Mouse (Mus musculus) CH12.LX (cell line): ENCODE results near the gene Hist1h4f. TPM values are rescaled to one million over a fixed set of nuclear protein-coding genes. Genes with fewer than 3 reads are reported as not detected.
A peak's percentile ranks its signal among the peaks of the same experiment; 100 is the strongest.

Experiments used
- DNase-seq: peaks from one replicate; pipeline ENCODE4 v3.0.0-alpha.2; 2013; ENCODE audit errors: extremely low read depth
- H3K27ac ChIP-seq: 2 replicates; pipeline ENCODE4 v1.5.1; 2012; ENCODE audit warnings: low read depth, mild to moderate bottlenecking, control low read depth, moderate library complexity; ENCODE audit not compliant: insufficient read depth
- H3K27me3 ChIP-seq: replicated peaks from 2 replicates; pipeline ENCODE3; 2012; ENCODE audit warnings: inconsistent platforms
- H3K36me3 ChIP-seq, 2 experiments: replicated peaks in 1 of 2; 2 replicates each; pipeline versions ENCODE3 to v1.6.1; 2012; ENCODE audit warnings: inconsistent platforms in 1 of 2, low read length in 1 of 2, mild to moderate bottlenecking in 1 of 2, mixed read lengths in 1 of 2, moderate library complexity in 1 of 2; ENCODE audit not compliant: control insufficient read depth in 1 of 2, insufficient read depth in 1 of 2
- H3K4me1 ChIP-seq, 2 experiments: 2 replicates each; pipeline ENCODE4 v1.6.1; 2012; ENCODE audit warnings: inconsistent platforms in 1 of 2, moderate library complexity in 1 of 2; ENCODE audit not compliant: insufficient read depth in 2 of 2, control insufficient read depth in 1 of 2
- H3K4me2 ChIP-seq: 2 replicates; pipeline ENCODE4 v1.6.1; 2012; ENCODE audit warnings: low read depth, mild to moderate bottlenecking, control low read depth; ENCODE audit not compliant: poor library complexity, insufficient read depth, severe bottlenecking
- H3K4me3 ChIP-seq, 3 experiments: fragments of 150-350 bp in 1 of 3; sonication (generic) in 1 of 3; replicated peaks in 1 of 3; 2 replicates each; pipeline versions ENCODE3 to v1.5.1; 2011 to 2012; ENCODE audit warnings: low read depth in 2 of 3, low read length in 2 of 3, mild to moderate bottlenecking in 2 of 3, moderate library complexity in 2 of 3, control low read depth in 1 of 3, improper control_type of control experiment in 1 of 3, inconsistent platforms in 1 of 3, mixed read lengths in 1 of 3; ENCODE audit not compliant: poor library complexity in 1 of 3
- H3K79me2 ChIP-seq: replicated peaks from 2 replicates; pipeline ENCODE4 v1.6.1; 2012; ENCODE audit warnings: mild to moderate bottlenecking, moderate library complexity; ENCODE audit not compliant: control insufficient read depth, poor library complexity, insufficient read depth, severe bottlenecking; ENCODE audit errors: extremely low read depth
- H3K9ac ChIP-seq: 2 replicates; pipeline ENCODE4 v1.6.1; 2012; ENCODE audit warnings: low read depth, mild to moderate bottlenecking, control low read depth, moderate library complexity; ENCODE audit not compliant: insufficient read depth
- H3K9me3 ChIP-seq: replicated peaks from 2 replicates; pipeline ENCODE3; 2012; ENCODE audit warnings: low read length, inconsistent platforms, mixed read lengths
- BHLHE40 ChIP-seq: IDR thresholded peaks from 2 replicates; pipeline ENCODE4 v1.6.1; 2011; ENCODE audit warnings: mild to moderate bottlenecking, low read depth, low read length, improper control_type of control experiment
- CHD1 ChIP-seq: IDR thresholded peaks from 2 replicates; pipeline ENCODE4 v1.6.1; 2012; ENCODE audit warnings: low read depth, low read length, improper control_type of control experiment, inconsistent platforms
- CHD2 ChIP-seq: IDR thresholded peaks from 2 replicates; pipeline ENCODE4 v1.6.1; 2011; ENCODE audit warnings: low read length, improper control_type of control experiment
- CTCF ChIP-seq, 2 experiments: IDR thresholded peaks in 1 of 2; conservative IDR thresholded peaks in 1 of 2; 2 replicates each; pipeline ENCODE4 v1.5.1; 2011 to 2012; ENCODE audit warnings: low read depth in 2 of 2, low read length in 2 of 2, improper control_type of control experiment in 1 of 2, inconsistent platforms in 1 of 2, mild to moderate bottlenecking in 1 of 2, moderate library complexity in 1 of 2
- E2F4 ChIP-seq: IDR thresholded peaks from 2 replicates; pipeline ENCODE4 v1.6.1; 2011; ENCODE audit warnings: low read depth, low read length, improper control_type of control experiment; ENCODE audit not compliant: insufficient replicate concordance
- ELF1 ChIP-seq: IDR thresholded peaks from 2 replicates; pipeline ENCODE4 v1.6.1; 2014; ENCODE audit warnings: low read depth, mild to moderate bottlenecking, inconsistent platforms, low read length, improper control_type of control experiment
- EP300 ChIP-seq: IDR thresholded peaks from 2 replicates; pipeline ENCODE4 v1.6.1; 2011; ENCODE audit warnings: low read length, improper control_type of control experiment
- ETS1 ChIP-seq: conservative IDR thresholded peaks from 2 replicates; pipeline ENCODE4 v1.6.1; 2012; ENCODE audit warnings: low read depth, mild to moderate bottlenecking, inconsistent platforms, low read length, improper control_type of control experiment, moderate library complexity
- GABPA ChIP-seq: IDR thresholded peaks from 2 replicates; pipeline ENCODE4 v1.6.1; 2012; ENCODE audit warnings: low read depth, low read length, improper control_type of control experiment, inconsistent platforms; ENCODE audit not compliant: insufficient replicate concordance
- IRF4 ChIP-seq: IDR thresholded peaks from 2 replicates; pipeline ENCODE4 v1.6.1; 2014; ENCODE audit warnings: low read depth, mild to moderate bottlenecking, inconsistent platforms, low read length, improper control_type of control experiment
- JUN ChIP-seq: IDR thresholded peaks from 2 replicates; pipeline ENCODE4 v1.6.1; 2011; ENCODE audit warnings: low read depth, mild to moderate bottlenecking, low read length, improper control_type of control experiment, moderate library complexity; ENCODE audit not compliant: insufficient read depth
- JUND ChIP-seq: conservative IDR thresholded peaks from 2 replicates; pipeline ENCODE4 v1.6.1; 2011; ENCODE audit warnings: low read depth, low read length, improper control_type of control experiment
- KAT2A ChIP-seq: IDR thresholded peaks from 2 replicates; pipeline ENCODE4 v1.6.1; 2012; ENCODE audit warnings: low read length, improper control_type of control experiment, inconsistent platforms; ENCODE audit not compliant: insufficient replicate concordance
- MAFK ChIP-seq: IDR thresholded peaks from 2 replicates; pipeline ENCODE4 v1.6.1; 2011; ENCODE audit warnings: low read length, improper control_type of control experiment; ENCODE audit not compliant: insufficient replicate concordance
- MAX ChIP-seq: IDR thresholded peaks from 2 replicates; pipeline ENCODE4 v1.6.1; 2011; ENCODE audit warnings: low read length, improper control_type of control experiment
- MAZ ChIP-seq: IDR thresholded peaks from 2 replicates; pipeline ENCODE4 v1.6.1; 2012; ENCODE audit warnings: low read depth, mild to moderate bottlenecking, inconsistent platforms, low read length, improper control_type of control experiment, moderate library complexity
- MEF2A ChIP-seq: IDR thresholded peaks from 2 replicates; pipeline ENCODE4 v1.6.1; 2014; ENCODE audit warnings: low read depth, mild to moderate bottlenecking, inconsistent platforms, low read length, improper control_type of control experiment, borderline replicate concordance
- MXI1 ChIP-seq: IDR thresholded peaks from 2 replicates; pipeline ENCODE4 v1.6.1; 2011; ENCODE audit warnings: mild to moderate bottlenecking, low read depth, low read length, improper control_type of control experiment
- MYC ChIP-seq: IDR thresholded peaks from 2 replicates; pipeline ENCODE4 v1.6.1; 2011; ENCODE audit warnings: low read depth, mild to moderate bottlenecking, improper control_type of control experiment, low read length
- NELFE ChIP-seq: IDR thresholded peaks from 2 replicates; pipeline ENCODE4 v1.6.1; 2011; ENCODE audit warnings: low read depth, low read length, improper control_type of control experiment
- NRF1 ChIP-seq: IDR thresholded peaks from 2 replicates; pipeline ENCODE4 v1.6.1; 2014; ENCODE audit warnings: low read depth, mild to moderate bottlenecking, inconsistent platforms, low read length, improper control_type of control experiment, moderate library complexity
- POLR2A ChIP-seq: IDR thresholded peaks from 2 replicates; pipeline ENCODE4 v1.6.1; 2011; ENCODE audit warnings: low read depth, mild to moderate bottlenecking, improper control_type of control experiment, low read length
- POLR2AphosphoS2 ChIP-seq: IDR thresholded peaks from 2 replicates; pipeline ENCODE4 v1.6.1; 2011; ENCODE audit warnings: low read depth, low read length, improper control_type of control experiment
- RAD21 ChIP-seq: IDR thresholded peaks from 2 replicates; pipeline ENCODE4 v1.6.1; 2011; ENCODE audit warnings: low read depth, mild to moderate bottlenecking, low read length, improper control_type of control experiment, moderate library complexity
- SIN3A ChIP-seq: IDR thresholded peaks from 2 replicates; pipeline ENCODE4 v1.6.1; 2012; ENCODE audit warnings: low read length, improper control_type of control experiment, inconsistent platforms
- SMC3 ChIP-seq: IDR thresholded peaks from 2 replicates; pipeline ENCODE4 v1.6.1; 2011; ENCODE audit warnings: low read depth, low read length, improper control_type of control experiment
- TBP ChIP-seq: conservative IDR thresholded peaks from 2 replicates; pipeline ENCODE4 v1.6.1; 2011; ENCODE audit warnings: low read depth, low read length, improper control_type of control experiment
- UBTF ChIP-seq: IDR thresholded peaks from 2 replicates; pipeline ENCODE4 v1.6.1; 2012; ENCODE audit warnings: low read depth, mild to moderate bottlenecking, inconsistent platforms, low read length, improper control_type of control experiment, moderate library complexity
- USF1 ChIP-seq: IDR thresholded peaks from 2 replicates; pipeline ENCODE4 v1.6.1; 2014; ENCODE audit warnings: low read depth, mild to moderate bottlenecking, inconsistent platforms, low read length, improper control_type of control experiment
- USF2 ChIP-seq: conservative IDR thresholded peaks from 2 replicates; pipeline ENCODE4 v1.6.1; 2011; ENCODE audit warnings: low read depth, low read length, improper control_type of control experiment
- ZC3H11A ChIP-seq: IDR thresholded peaks from 2 replicates; pipeline ENCODE4 v1.6.1; 2012; ENCODE audit warnings: low read depth, mild to moderate bottlenecking, inconsistent platforms, low read length, improper control_type of control experiment
- ZKSCAN1 ChIP-seq: IDR thresholded peaks from 2 replicates; pipeline ENCODE4 v1.6.1; 2012; ENCODE audit warnings: low read depth, inconsistent platforms, low read length, improper control_type of control experiment, borderline replicate concordance
- ZNF384 ChIP-seq: IDR thresholded peaks from 2 replicates; pipeline ENCODE4 v1.6.1; 2012; ENCODE audit warnings: low read depth, low read length, improper control_type of control experiment, inconsistent platforms
- dilution Hi-C: fragments of 300-500 bp; cut with MboI; formaldehyde crosslinking; loops from 2 replicates; pipeline ENCODE4 v1.14.3; 2020; ENCODE audit warnings: low sequenced_read_pairs; ENCODE audit not compliant: extremely low pct_unique_long_range_greater_than_20kb, extremely low pct_ligation_motif_present
- in situ Hi-C: fragments of 300-500 bp; cut with MboI; formaldehyde crosslinking; loops from 3 replicates; pipeline ENCODE4 v1.14.3; 2019; ENCODE audit warnings: low sequenced_read_pairs, low pct_ligation_motif_present, low pct_unique_long_range_greater_than_20kb, mixed read lengths
- polyA plus RNA-seq: library from polyadenylated mRNA; unstranded; fragments of >175 nt; gene quantifications from 2 replicates; pipeline ENCODE4 v1.2.1, GENCODE M21; 2012; ENCODE audit warnings: low read depth; ENCODE audit not compliant: insufficient read length
- total RNA-seq, 2 experiments: library from RNA; depleted of rRNA; stranded (reverse); fragments of 300-350 nt in 1 of 2; fragments of >200 nt in 1 of 2; gene quantifications; 2 replicates each; pipeline ENCODE4 v1.2.3; 2012 to 2014

The Hist1h4f gene
- total and polyA plus RNA-seq, 3 experiments = 9.0 to 4,902 (median 27.1) TPM

DNA sequence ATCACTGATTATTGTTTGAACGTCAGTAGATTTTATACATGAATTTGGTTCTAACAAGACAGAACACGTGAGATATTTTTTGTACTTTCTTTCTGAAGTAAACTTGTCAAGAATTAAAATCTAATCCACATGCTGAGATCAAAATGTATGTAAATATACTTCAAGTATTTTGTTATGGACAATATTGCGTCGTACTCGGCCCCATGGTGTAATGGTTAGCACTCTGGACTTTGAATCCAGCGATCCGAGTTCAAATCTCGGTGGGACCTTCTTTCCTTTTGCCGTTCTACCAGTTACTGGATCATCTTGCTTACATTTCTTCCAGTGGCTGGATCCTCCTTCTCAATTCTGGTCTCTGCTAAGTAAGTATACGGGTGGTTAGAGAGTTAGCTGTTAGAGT, 32.0 kb downstream of the Hist1h4f start:
- no peaks in the 10 kb centered on the region for H3K27me3 ChIP-seq
- H3K4me3 ChIP-seq = peak overlapping the region; percentile 47 to 58 (median 53)
- H3K4me1 ChIP-seq = peaks cover 0 to 34% of the 10 kb centered on the region in 2 experiments; a peak in 2 of 4 replicates
- DNase-seq = peak; percentile 86
- TF ChIP-seq ZC3H11A (no peak), CTCF (conservative IDR thresholded peaks at IDR 0.05 in 1 of 2, IDR thresholded peaks at IDR 0.05 in 1 of 2; ENCODE audit: low read depth in 2 of 2, low read length in 2 of 2) (no peak), NRF1 (peak; percentile 68), MAX (no peak), E2F4 (peak; percentile 90), GABPA (no peak), MXI1 (no peak), ZNF384 (no peak), TBP (peak; percentile 99), IRF4 (no peak), POLR2AphosphoS2 (no peak), RAD21 (no peak), CHD1 (no peak), JUND (0 out of 2 replicates have a peak, but pooled peaks have one; percentile 43), USF1 (no peak), MAFK (peak; percentile 98), BHLHE40 (no peak), UBTF (no peak), ETS1 (no peak), MYC (0 out of 2 replicates have a peak, but pooled peaks have one; percentile 71), EP300 (no peak), ZKSCAN1 (no peak), NELFE (no peak), SMC3 (no peak), JUN (no peak), MEF2A (no peak), ELF1 (peak; percentile 95), USF2 (no peak), KAT2A (peak; percentile 85; the same call in 1 of the 2 replicates), POLR2A (no peak), SIN3A (no peak), MAZ (no peak), CHD2 (no peak)
- dilution Hi-C loops = no loop called here
- H3K4me2 ChIP-seq = peak overlapping the region; percentile 95
- H3K9me3 ChIP-seq = no peaks in the 10 kb centered on the region
- H3K79me2 ChIP-seq = no peaks in the 10 kb centered on the region
- peak overlapping the region; percentile 60; the same call in 1 of the 2 replicates for H3K9ac ChIP-seq
- H3K36me3 ChIP-seq = no peaks in the 10 kb centered on the region
- in situ Hi-C loops = loop anchor here (25.0 kb wide), 1 partner anchor 1582 kb away; the partner anchor contains the start of gene Zfp184
- H3K27ac ChIP-seq = no peak overlapping the region
